ENCODE assay signal across 9 mouse cellular contexts in the genomic region with DNA sequence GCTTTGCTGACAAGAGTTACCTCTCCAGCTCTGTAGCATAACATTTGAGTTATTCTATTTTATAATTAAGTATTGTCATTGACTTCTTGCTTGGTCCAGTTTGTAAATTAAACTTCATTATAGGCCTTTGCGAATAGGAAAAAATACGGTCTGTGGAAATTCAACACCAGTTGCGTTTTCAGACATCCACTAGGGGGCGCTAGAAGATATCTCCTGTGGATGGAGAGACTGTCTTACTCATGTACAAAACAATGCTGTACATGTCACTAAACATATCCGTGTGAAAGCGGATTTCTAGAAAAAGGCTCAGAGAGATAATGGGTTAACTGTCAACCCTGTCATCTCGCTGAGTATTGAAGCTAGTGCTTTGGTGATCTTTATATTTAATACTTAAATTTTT. TPM values are rescaled to one million over a fixed set of nuclear protein-coding genes. Genes with fewer than 3 reads are reported as not detected.
DNase-seq lines count a peak whose midpoint lies in the region; TF ChIP-seq lines count a peak whose summit lies in the region.
"Had no signal": no experiment of that assay in that cellular context is flagged by ENCODE, and none has a peak within 500 bp of the region (broad histone marks: within the 10 kb centered on the region; RNA-seq: fewer than 3 reads in every experiment).

No protein-coding gene starts in this region.

- H3K27ac ChIP-seq in gastrocnemius, adult 2 months: no peak overlapping the region
- H3K27ac ChIP-seq: hindbrain, embryonic 15.5 days had no signal

- TF ChIP-seq CTCF in gastrocnemius, adult 2 months (IDR thresholded peaks at IDR 0.05): peak; percentile 85

- DNase-seq in gastrocnemius, adult 2 months: peak; percentile 46
- no peak for DNase-seq in gastrocnemius, postnatal 14 days
- DNase-seq in ovary, postnatal 14 days (ENCODE audit: low spot score): peak; percentile 33
- DNase-seq in ovary, postnatal 36 days (ENCODE audit: low spot score): no peak
- DNase-seq in adrenal gland, postnatal 36 days: peak; percentile 51 to 71
- peak; percentile 41 to 55 for DNase-seq in kidney, postnatal 4 days
- peak; percentile 27 for DNase-seq in right cerebral cortex, postnatal 14 days
- no peak for DNase-seq in urinary bladder, adult 18-20 months (ENCODE audit: low spot score in 2 of 2)

- no peak overlapping the region for H3K4me3 ChIP-seq in gastrocnemius, adult 2 months
- H3K4me3 ChIP-seq: hindbrain, embryonic 15.5 days had no signal

- intact Hi-C loops in gastrocnemius, adult 2 months (cut with DNase I): no loop called here
- intact Hi-C loops in gastrocnemius, postnatal 14 days (cut with DNase I; ENCODE audit: low total_unique reads): no loop called here

RNA-seq across cellular contexts. Expression of a gene that starts 11.0 kb away (rescaled TPM):
- not detected for total RNA-seq in gastrocnemius, adult 2 months (2021)
- total RNA-seq in gastrocnemius, postnatal 14 days (2021): not detected
- total RNA-seq in adrenal gland, postnatal 36 days (2021): not detected

RNA-seq across cellular contexts. Expression of a gene that starts 18.0 kb away (rescaled TPM):
- 1 to 10 TPM; 3.4 to 3.7 TPM for total RNA-seq in gastrocnemius, adult 2 months (2021)
- total RNA-seq in gastrocnemius, postnatal 14 days (2021): 1 to 10 TPM; 3.9 to 4.3 TPM
- total RNA-seq in adrenal gland, postnatal 36 days (2021): 10 to 100 TPM; 12.1 to 17.3 TPM

Comparison
In these comparisons a context has a peak if more than half of its experiments do, and no peak if none do; other contexts are left out.
1. DNase-seq: peak in gastrocnemius, adult 2 months (single experiment), ovary, postnatal 14 days (single experiment), adrenal gland, postnatal 36 days (2 of 2), kidney, postnatal 4 days (2 of 2) and right cerebral cortex, postnatal 14 days (single experiment); none in gastrocnemius, postnatal 14 days (single experiment), ovary, postnatal 36 days (single experiment) and urinary bladder, adult 18-20 months (0 of 2).